Mouse (Mus musculus): ENCODE measurements around the gene Hmgn2. TPM values are rescaled to one million over a fixed set of nuclear protein-coding genes. Genes with fewer than 3 reads are reported as not detected.
"Not testable (repeated sequence)": the region's sequence is repeated elsewhere in the genome, so short reads cannot be mapped to it uniquely, and the experiment has no call there.

Hmgn2 gene
- polyA plus RNA-seq, 1 experiment from 2014 or later: 1,861 TPM

GRCm38 (mm10) chr4:133918093-133918825, 50.2 kb downstream of the Hmgn2 start:
- WGBS: 85% methylated on average over 21 of the region's 23 CpGs
- H3K27ac ChIP-seq (ENCODE audit: poor library complexity, severe bottlenecking); H3K4me3 ChIP-seq; H3K27me3 ChIP-seq (replicated peaks); H3K9me3 ChIP-seq (replicated peaks); ATAC-seq (ENCODE audit: insufficient number of reproducible peaks, low FRiP score); H3K36me3 ChIP-seq; H3K9ac ChIP-seq; H3K4me1 ChIP-seq (replicated peaks); H3K4me2 ChIP-seq: not testable (repeated sequence)

Other genes starting within 250 kb of the Hmgn2 start
- 24.5 and 28.7 TPM in 2 replicates for gene Arid1a, start 211.9 kb downstream of the Hmgn2 start, polyA plus RNA-seq (2016; fragmentation: Nextera tagmentation; extraction: Ambion mirVana)
- 21.7 and 23.5 TPM in 2 replicates for gene Rps6ka1, start 80.9 kb downstream of the Hmgn2 start, polyA plus RNA-seq (2016; fragmentation: Nextera tagmentation; extraction: Ambion mirVana)
- 30.5 and 33.3 TPM in 2 replicates for gene Dhdds, start 32.3 kb upstream of the Hmgn2 start, polyA plus RNA-seq (2016; fragmentation: Nextera tagmentation; extraction: Ambion mirVana)
- 0.64 and 0.99 TPM in 2 replicates for gene Lin28a, start 50.2 kb upstream of the Hmgn2 start, polyA plus RNA-seq (2016; fragmentation: Nextera tagmentation; extraction: Ambion mirVana)
- gene Zfp683, start 85.2 kb upstream of the Hmgn2 start, polyA plus RNA-seq (2016; fragmentation: Nextera tagmentation; extraction: Ambion mirVana): not detected in 2 replicates
- 0.41 and 0.51 TPM in 2 replicates for gene Crybg2, start 92.2 kb upstream of the Hmgn2 start, polyA plus RNA-seq (2016; fragmentation: Nextera tagmentation; extraction: Ambion mirVana)
- 4.3 and 5.7 TPM in 2 replicates for gene Cd52, start 126.4 kb upstream of the Hmgn2 start, polyA plus RNA-seq (2016; fragmentation: Nextera tagmentation; extraction: Ambion mirVana)
- gene Ubxn11, start 133.9 kb upstream of the Hmgn2 start, polyA plus RNA-seq (2016; fragmentation: Nextera tagmentation; extraction: Ambion mirVana): 2.2 and 2.7 TPM in 2 replicates
- 179 and 190 TPM in 2 replicates for gene Sh3bgrl3, start 160.1 kb upstream of the Hmgn2 start, polyA plus RNA-seq (2016; fragmentation: Nextera tagmentation; extraction: Ambion mirVana)
- gene Cep85, start 218.5 kb upstream of the Hmgn2 start, polyA plus RNA-seq (2016; fragmentation: Nextera tagmentation; extraction: Ambion mirVana): 29.5 and 30.1 TPM in 2 replicates
- gene Gm7534, start 234.4 kb upstream of the Hmgn2 start, polyA plus RNA-seq (2016; fragmentation: Nextera tagmentation; extraction: Ambion mirVana): not detected in 2 replicates

Data from heart, embryonic 12.5 days (tissue).